Mouse (Mus musculus) retina, adult 2 months (tissue): ENCODE data around the gene Atr.
"Not testable (repeated sequence)": the region's sequence is repeated elsewhere in the genome, so short reads cannot be mapped to it uniquely, and the experiment has no call there.

Source experiments
- DNase-seq: peaks from one replicate; pipeline ENCODE4 v3.0.0-alpha.2; 2012; ENCODE audit warnings: low read depth, low spot score

Gene Atr

GRCm38 (mm10) chr9:95932855-95933254 is 75.5 kb downstream of the Atr start:
- no peak for DNase-seq

DNA sequence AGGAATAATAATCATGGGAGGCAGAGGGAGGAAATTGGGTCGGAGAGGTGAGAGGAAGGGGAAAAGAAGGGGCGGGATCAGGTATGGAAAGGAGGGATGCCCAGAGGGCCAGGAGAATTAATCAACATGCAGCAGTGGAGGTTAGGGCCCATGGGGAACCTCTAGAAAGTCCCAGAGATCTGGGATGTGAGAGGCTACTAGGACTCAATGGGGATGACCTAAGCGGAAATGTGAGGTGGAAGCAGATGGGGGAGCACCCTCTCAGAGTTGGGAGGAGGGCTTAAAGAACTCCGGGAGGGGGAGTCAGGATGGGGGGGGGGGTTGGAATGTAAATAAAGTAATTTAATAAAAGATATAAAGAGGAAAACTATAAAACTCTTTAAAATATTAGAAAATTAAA is 96.3 kb downstream of the Atr start:
- no peak for DNase-seq

DNA sequence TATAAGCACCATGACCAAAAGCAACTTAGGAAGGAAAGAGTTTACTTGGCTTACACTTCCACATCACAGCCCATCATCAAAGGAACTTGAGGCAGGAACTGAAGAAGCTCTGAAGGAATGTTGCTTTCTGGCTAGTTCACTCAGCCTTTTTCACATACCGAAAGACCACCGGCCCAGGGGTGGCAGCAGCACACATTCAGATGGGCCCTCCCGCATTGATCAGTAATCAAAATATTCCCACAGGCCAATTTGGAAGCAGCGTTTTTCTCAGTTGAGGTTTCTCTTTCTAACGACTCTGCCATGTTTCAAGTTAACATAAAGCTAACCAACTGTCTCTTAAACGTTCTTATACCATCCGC is 96.8 kb downstream of the Atr start:
- DNase-seq, result no peak

DNA sequence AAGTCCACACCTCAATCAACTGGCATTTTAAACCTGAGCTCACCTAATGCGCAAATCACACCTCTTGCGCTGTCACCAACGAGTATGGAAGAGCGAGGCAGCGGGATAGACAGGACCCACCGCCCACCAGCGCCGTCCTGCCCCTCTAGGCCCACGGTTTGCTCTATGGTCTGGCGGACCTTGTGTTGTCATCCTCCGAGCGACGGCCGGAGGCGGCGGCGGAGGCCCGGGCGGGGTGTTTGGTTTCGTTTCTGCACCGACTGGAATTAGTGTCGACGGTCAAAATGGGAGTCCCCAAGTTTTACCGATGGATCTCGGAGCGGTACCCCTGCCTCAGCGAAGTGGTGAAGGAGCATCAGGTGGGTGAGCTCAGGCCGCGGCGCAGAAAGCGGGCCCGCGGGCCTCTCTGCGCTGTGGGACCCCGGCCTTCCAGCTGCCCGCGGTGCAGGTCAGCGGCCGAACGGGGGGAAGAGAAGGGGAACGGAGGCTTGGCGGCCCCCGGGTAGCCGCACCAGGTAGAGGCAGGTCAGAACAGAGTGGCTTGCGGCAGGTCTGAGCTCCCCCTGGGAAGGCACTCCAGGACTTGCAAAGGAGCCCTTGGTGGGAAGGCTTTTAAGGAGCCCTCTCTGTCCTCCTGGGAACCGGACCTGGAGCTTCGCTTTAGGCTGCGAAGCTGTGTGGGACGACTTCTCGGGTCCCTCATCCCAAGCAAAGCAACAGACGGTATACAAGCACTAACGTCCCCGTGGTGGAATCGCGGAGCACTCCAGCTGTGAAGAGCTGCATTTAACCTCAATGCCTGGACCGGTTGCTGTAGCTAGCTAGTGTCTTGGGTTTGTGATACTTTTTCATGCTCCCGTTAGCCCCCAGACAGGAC is 97.4 kb downstream of the Atr start, which contains the start of gene Xrn1:
Xrn1 (plus strand) TSS at position 176 of the 877 bp plus-strand sequence.
- DNase-seq, result peak; percentile 88

- no peak for DNase-seq
Observed at GRCm38 (mm10) chr9:95957611-95958010, 100.2 kb downstream of the Atr start.

GRCm38 (mm10) chr9:95958041-95958730 is 100.8 kb downstream of the Atr start:
- DNase-seq, result no peak

GRCm38 (mm10) chr9:95958731-95959105 is 101.3 kb downstream of the Atr start:
- not testable (repeated sequence) for DNase-seq

DNA sequence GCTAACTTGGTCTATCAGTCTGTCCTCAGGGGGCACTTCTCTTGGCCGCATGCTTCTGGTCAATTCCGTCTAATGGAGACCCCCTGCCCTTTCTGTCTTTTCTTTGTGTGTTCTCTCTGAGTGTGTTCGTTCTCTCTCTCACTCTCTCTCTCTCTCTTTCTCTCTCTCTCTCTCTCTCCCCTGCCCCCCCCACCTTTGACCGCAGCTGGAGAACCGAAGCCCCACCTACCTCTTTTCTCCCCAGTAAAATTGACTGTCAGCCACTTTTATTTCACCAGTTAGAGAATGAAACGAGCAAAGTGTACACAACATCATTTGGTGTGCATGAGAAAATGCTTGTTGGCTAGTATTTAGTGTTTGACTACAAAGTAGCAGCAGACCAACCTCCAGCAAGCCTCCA is 101.8 kb downstream of the Atr start:
- no peak for DNase-seq

DNA sequence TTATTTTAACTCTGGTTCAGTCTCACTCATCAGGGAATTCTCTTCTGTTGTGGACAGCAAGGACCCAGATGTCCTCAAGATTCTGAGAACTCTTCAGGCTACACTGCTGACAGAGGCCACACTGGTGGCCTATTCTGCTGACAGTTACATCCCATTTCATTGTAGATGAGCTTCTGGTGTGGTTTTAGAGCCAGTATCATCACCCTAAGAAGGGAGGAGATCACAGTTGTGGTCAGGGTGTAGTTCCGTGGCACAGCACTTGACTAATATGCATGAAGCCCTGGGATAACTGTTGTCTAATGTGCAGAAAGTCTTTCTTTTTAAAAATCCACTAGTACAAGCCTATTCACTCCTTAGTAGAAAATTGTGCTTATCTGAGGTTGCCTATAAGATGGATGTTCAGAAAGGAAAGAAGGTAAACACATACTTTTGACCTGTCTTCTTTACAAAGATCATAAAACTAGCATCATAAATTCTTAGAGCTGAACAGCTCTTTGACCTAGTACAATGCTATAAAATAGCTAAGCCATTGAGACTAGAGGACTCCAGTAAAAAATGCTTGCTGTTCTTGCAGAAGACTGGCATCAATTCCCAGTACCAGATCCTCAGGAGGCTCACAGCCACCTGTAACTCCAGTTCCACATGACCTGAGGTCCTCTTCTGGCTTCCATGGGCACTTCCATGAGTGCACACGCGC is 102.5 kb downstream of the Atr start:
- DNase-seq, result no peak

- no peak for DNase-seq
Observed at GRCm38 (mm10) chr9:95961058-95961457, 103.7 kb downstream of the Atr start.

GRCm38 (mm10) chr9:95964037-95964436 is 106.6 kb downstream of the Atr start:
- DNase-seq, result no peak

GRCm38 (mm10) chr9:95978279-95978678 is 120.9 kb downstream of the Atr start:
- no peak for DNase-seq

DNA sequence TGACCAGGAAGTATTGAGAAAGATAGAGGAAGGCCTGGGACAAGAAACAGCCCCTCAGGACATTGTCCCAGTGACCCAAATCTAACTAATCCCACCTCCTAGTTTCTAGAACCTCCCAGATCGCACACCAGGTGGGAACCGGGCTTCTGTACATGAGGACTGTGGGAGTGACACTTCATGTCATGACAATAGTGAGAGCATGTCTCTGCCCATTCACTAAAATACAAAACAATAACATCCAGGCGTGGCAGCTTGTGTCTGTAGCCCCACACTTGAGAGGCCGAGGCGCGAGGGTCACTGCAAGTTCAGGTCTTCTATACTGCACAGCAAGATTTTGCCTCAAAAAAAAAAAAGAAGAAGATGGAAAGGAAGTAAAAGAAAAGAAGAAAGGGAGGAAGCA is 122.5 kb downstream of the Atr start:
- DNase-seq, result no peak

DNA sequence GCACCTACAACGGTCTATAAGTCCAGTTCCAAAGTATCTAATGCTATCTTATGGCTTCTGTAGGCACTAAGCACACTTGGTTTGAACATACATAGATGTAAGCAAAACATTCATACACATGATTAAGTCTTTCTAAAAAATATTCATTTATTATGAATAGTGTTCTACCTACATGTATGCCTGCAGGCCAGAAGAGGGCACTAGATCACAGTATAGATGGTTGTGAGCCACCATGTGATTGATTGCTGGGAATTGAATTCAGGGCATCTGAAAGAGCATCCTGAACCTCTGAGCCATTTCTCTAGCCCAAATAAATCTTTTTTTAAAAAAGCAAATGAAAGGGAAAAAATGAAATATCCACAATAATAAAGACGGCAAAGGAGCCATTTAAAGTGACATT is 134.9 kb downstream of the Atr start:
- no peak for DNase-seq
